Mouse (Mus musculus) lung, adult 2 months (tissue): ENCODE data around the gene Ccdc9.

Source experiments
- CTCF ChIP-seq: fragments of 200-500 bp; IDR thresholded peaks from 2 replicates; pipeline ENCODE4 v1.5.1; 2011; ENCODE audit warnings: mild to moderate bottlenecking, low read length, control low read depth; ENCODE audit not compliant: insufficient read depth
- POLR2A ChIP-seq: fragments of 200-500 bp; IDR thresholded peaks from 2 replicates; pipeline ENCODE4 v1.6.1; 2011; ENCODE audit warnings: low read depth, mild to moderate bottlenecking, control low read depth, low read length, borderline replicate concordance; ENCODE audit errors: extremely low read depth

DNA sequence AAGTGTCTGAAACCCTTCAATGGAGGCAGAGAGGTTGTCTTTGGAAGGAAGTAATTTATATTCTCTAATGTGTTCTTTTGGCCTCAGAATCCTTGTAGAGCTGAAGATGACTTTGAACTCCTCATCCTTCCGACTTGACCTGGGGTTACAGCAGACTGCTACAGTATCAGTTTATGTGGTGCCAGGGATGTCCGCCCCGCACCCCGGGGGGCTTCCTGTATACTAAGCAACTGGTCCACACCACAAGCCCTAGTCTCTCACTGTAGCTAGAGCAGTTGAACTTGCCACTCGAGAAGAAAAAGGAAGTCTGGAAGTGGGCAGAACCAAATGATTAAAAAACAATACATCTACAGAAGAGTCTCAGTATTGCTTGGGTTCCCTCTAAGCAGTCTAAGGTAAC, 22.8 kb downstream of the Ccdc9 start:
- no peak for TF ChIP-seq CTCF
- no peak for TF ChIP-seq POLR2A
